Mouse (Mus musculus) stomach, postnatal 0 days (tissue): ENCODE results near the gene Hspa12b.

Experiments used
- CTCF ChIP-seq: IDR thresholded peaks from 2 replicates; pipeline ENCODE4 v1.5.1; 2016; ENCODE audit warnings: antibody characterized with exemption, low read depth, mild to moderate bottlenecking, moderate library complexity
- EP300 ChIP-seq: optimal IDR thresholded peaks from 2 replicates; pipeline ENCODE3; 2016; ENCODE audit warnings: antibody characterized with exemption

DNA sequence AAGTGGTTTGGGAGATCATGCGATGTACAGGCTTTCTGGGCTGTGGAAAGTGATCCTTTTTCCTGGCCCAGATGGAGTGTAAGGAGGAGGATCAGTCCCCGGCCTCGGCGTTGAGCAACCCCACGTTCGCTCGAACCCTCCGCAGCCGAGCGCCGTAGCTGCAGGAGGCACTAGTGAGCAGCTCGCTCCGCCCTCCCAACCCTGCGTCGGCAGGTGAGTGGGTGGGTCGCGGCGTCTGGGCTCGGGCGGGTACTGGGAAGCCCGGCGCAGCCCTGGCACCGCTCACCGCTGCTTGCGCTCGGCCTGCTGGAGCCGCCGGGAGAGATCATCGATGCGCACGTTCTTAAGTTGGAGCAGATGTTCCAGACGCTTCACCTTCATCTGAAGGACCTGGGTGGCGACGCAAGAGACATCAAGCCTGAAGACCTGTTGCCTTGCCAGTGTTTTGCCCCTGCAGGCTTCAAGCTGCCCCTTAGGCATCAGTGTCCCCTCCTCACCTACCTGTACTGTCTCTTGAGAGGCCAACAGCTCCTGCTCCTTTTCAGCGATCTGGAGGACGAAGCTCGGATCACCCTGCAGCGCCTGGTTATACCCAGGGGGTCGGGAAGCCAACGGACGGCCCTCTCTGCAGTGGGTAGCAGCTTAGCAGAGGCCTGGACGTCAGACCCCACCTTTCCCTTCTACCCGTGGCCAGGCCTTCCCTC lies 44.5 kb downstream of the Hspa12b start:
- peak; percentile 44 for TF ChIP-seq CTCF
- no peak for TF ChIP-seq EP300
